Mouse (Mus musculus) embryonic facial prominence, embryonic 14.5 days (tissue): ENCODE measurements around the gene Ttc28. TPM values are rescaled to one million over a fixed set of nuclear protein-coding genes. Genes with fewer than 3 reads are reported as not detected.
A peak's percentile ranks its signal among the peaks of the same experiment; 100 is the strongest.

Experiments
- ATAC-seq: fragments of 200-750 bp; cut with Nextera tagmentation; 2 replicates; pipeline ENCODE4 v1.8.0; 2017; ENCODE audit warnings: low read depth, moderate number of reproducible peaks, moderate TSS enrichment
- DNase-seq: peaks from one replicate; pipeline ENCODE4 v3.0.0-alpha.2; 2015; ENCODE audit warnings: low spot score
- H3K27ac ChIP-seq: fragments of 300-500 bp; sonication (generic); replicated peaks from 2 replicates; pipeline ENCODE4 v1.5.1; 2014; ENCODE audit warnings: low read depth, mild to moderate bottlenecking, low read length, moderate library complexity
- H3K27me3 ChIP-seq: fragments of 300-500 bp; sonication (generic); replicated peaks from 2 replicates; pipeline ENCODE4 v1.6.1; 2014; ENCODE audit warnings: low read length; ENCODE audit not compliant: control insufficient read depth, insufficient read depth
- H3K36me3 ChIP-seq: fragments of 300-500 bp; sonication (generic); 2 replicates; pipeline ENCODE4 v1.6.1; 2014; ENCODE audit warnings: low read length, mixed read lengths; ENCODE audit not compliant: control insufficient read depth, insufficient read depth
- H3K4me1 ChIP-seq: fragments of 300-500 bp; sonication (generic); 2 replicates; pipeline ENCODE4 v1.6.1; 2014; ENCODE audit warnings: antibody characterized with exemption, low read length; ENCODE audit not compliant: control insufficient read depth, insufficient read depth
- H3K4me2 ChIP-seq: fragments of 300-500 bp; sonication (generic); 2 replicates; pipeline ENCODE4 v1.6.1; 2014; ENCODE audit warnings: low read depth, mild to moderate bottlenecking, low read length, moderate library complexity, mixed read lengths
- H3K4me3 ChIP-seq: fragments of 300-500 bp; sonication (generic); 2 replicates; pipeline ENCODE4 v1.5.1; 2014; ENCODE audit warnings: low read depth, mild to moderate bottlenecking, low read length
- H3K9ac ChIP-seq: fragments of 300-500 bp; sonication (generic); 2 replicates; pipeline ENCODE4 v1.6.1; 2014; ENCODE audit warnings: low read depth, mild to moderate bottlenecking, low read length, moderate library complexity, mixed read lengths
- H3K9me3 ChIP-seq: fragments of 300-500 bp; sonication (generic); 2 replicates; pipeline ENCODE4 v1.6.1; 2016; ENCODE audit warnings: low read length; ENCODE audit not compliant: control insufficient read depth
- WGBS: fragments of 180-500 bp; shearing (Covaris S2); extraction: QIAGEN DNeasy Blood & Tissue Kit; methylation state at CpG from one replicate; pipeline ENCODE4 v1.1.7; 2014; 5-methylcytosine and 5-hydroxymethylcytosine counted together
- polyA plus RNA-seq: library from polyadenylated mRNA; unstranded; fragments of >200 nt; fragmentation: Nextera tagmentation; extraction: Ambion mirVana; gene quantifications from 2 replicates; pipeline ENCODE4 v1.2.1, GENCODE M21; 2014

Ttc28 gene
- polyA plus RNA-seq, 1 experiment from 2014 or later, result 17.4 TPM

GRCm38 (mm10) chr5:111113694-111114375 is 234.2 kb downstream of the Ttc28 start:
- ATAC-seq (0 out of 2 replicates have a peak, but pooled peaks have one; percentile 13), DNase-seq (no peak)
- Histone ChIP-seq H3K9ac (no peak overlapping the region), H3K4me1 (peaks cover 20% of the 10 kb centered on the region), H3K27ac (no peak overlapping the region), H3K4me2 (no peak overlapping the region), H3K9me3 (no peaks in the 10 kb centered on the region), H3K27me3 (no peaks in the 10 kb centered on the region), H3K4me3 (no peak overlapping the region), H3K36me3 (no peaks in the 10 kb centered on the region)
- 67% methylated on average over 8 of the region's 8 CpGs for WGBS

GRCm38 (mm10) chr5:111114597-111114996 is 235.0 kb downstream of the Ttc28 start:
- no peak overlapping the region for H3K4me2 ChIP-seq
- no peaks in the 10 kb centered on the region for H3K27me3 ChIP-seq
- no peaks in the 10 kb centered on the region for H3K36me3 ChIP-seq
- H3K27ac ChIP-seq, result no peak overlapping the region
- peaks cover 20% of the 10 kb centered on the region for H3K4me1 ChIP-seq
- ATAC-seq, result no peak
- 72% methylated on average over 10 of the region's 10 CpGs for WGBS
- H3K9ac ChIP-seq, result no peak overlapping the region
- DNase-seq, result no peak
- H3K4me3 ChIP-seq, result no peak overlapping the region
- H3K9me3 ChIP-seq, result no peaks in the 10 kb centered on the region

GRCm38 (mm10) chr5:111115519-111116350 is 236.1 kb downstream of the Ttc28 start:
- WGBS, result 43% methylated on average over 15 of the region's 15 CpGs
- H3K4me3 ChIP-seq, result no peak overlapping the region
- H3K9ac ChIP-seq, result no peak overlapping the region
- H3K27ac ChIP-seq, result peak overlapping the region; percentile 8; the same call in 1 of the 2 replicates
- DNase-seq, result peak; percentile 50
- no peaks in the 10 kb centered on the region for H3K36me3 ChIP-seq
- H3K4me2 ChIP-seq, result no peak overlapping the region
- no peak; the same call in 1 of the 2 replicates for ATAC-seq
- no peaks in the 10 kb centered on the region for H3K9me3 ChIP-seq
- H3K4me1 ChIP-seq, result peaks cover 20% of the 10 kb centered on the region
- H3K27me3 ChIP-seq, result no peaks in the 10 kb centered on the region

DNA sequence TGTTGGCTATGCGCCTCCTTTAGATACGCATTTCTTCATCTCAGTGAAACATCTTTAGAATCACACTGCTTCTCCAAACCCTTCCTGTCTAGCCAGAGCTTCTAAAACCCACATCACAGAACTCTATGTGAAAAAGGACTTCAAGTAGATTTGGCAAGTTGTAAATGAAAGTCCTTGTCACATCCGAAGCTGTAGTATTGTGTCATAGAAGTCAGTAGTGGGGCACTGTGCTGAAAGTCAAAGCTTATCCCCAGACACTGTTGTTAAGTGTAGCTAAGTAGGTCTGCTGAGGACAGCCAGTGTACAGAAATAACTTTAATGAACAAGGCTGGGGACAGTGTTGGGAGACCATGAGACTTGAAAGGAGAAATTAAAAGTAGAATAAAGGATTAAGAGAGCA is 240.2 kb downstream of the Ttc28 start:
- Histone ChIP-seq H3K27ac (no peak overlapping the region), H3K4me1 (peaks cover 15% of the 10 kb centered on the region; the same call in 1 of the 2 replicates), H3K27me3 (no peaks in the 10 kb centered on the region), H3K9ac (no peak overlapping the region), H3K4me2 (no peak overlapping the region), H3K36me3 (no peaks in the 10 kb centered on the region), H3K9me3 (no peaks in the 10 kb centered on the region), H3K4me3 (no peak overlapping the region)
- ATAC-seq (no peak), DNase-seq (no peak)
- 82% methylated on average over 3 of the region's 3 CpGs for WGBS

- no peak overlapping the region for H3K4me2 ChIP-seq
- H3K27ac ChIP-seq, result no peak overlapping the region
- no peaks in the 10 kb centered on the region for H3K9me3 ChIP-seq
- no peaks in the 10 kb centered on the region for H3K36me3 ChIP-seq
- WGBS, result 74% methylated on average over 7 of the region's 7 CpGs
- no peaks in the 10 kb centered on the region for H3K27me3 ChIP-seq
- H3K4me3 ChIP-seq, result no peak overlapping the region
- peaks cover 12% of the 10 kb centered on the region; the same call in 1 of the 2 replicates for H3K4me1 ChIP-seq
- H3K9ac ChIP-seq, result no peak overlapping the region
- ATAC-seq (no peak), DNase-seq (no peak)
Observed at GRCm38 (mm10) chr5:111120298-111120697, 240.7 kb downstream of the Ttc28 start.

GRCm38 (mm10) chr5:111120705-111121420 is 241.3 kb downstream of the Ttc28 start:
- peak; percentile 18; the same call in 1 of the 2 replicates for ATAC-seq

DNA sequence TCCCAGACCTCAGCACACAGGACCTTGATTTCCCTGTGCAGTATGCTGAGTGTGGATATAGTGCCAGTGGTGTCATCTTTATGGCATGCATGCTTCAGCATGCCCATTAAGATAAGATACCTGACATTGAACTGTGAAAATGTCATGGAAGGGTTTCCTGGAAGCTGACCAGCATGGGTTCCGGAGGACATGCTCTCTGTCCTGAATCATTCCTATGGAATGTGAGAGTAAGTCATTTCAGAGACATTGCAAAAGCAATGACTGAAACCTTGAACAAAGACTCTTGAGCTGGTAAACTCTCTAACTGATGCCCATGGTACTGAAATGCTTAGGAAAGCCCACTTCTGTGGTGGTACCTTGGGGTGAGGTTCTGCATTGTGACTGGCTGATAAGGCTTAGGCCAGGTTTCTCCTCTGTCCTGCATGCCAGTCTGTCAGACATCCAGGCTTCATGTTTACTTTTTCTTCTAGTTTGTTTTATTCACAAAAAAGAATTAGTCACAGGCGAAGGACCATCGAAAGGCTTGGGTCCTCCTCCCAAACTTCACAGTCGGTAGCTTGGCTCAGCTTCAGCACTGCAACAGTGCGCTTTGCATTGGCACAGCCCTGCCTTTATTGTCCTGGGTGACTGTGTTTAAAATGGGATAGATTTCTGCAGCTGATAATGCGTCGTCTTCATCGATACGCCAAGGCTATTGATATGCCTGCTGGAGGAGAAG is 242.9 kb downstream of the Ttc28 start:
- Histone ChIP-seq H3K36me3 (no peaks in the 10 kb centered on the region), H3K4me3 (no peak overlapping the region), H3K27me3 (no peaks in the 10 kb centered on the region), H3K9ac (no peak overlapping the region), H3K4me1 (0 out of 2 replicates have a peak, but pooled peaks cover 4% of the 10 kb centered on the region), H3K9me3 (no peaks in the 10 kb centered on the region), H3K4me2 (no peak overlapping the region), H3K27ac (no peak overlapping the region)
- no peak for DNase-seq
- no peak for ATAC-seq
- 72% methylated on average over 9 of the region's 9 CpGs for WGBS

More at GRCm38 (mm10) chr5:111120705-111121420, 241.3 kb downstream of the Ttc28 start:
- H3K4me2 ChIP-seq, result no peak overlapping the region
- WGBS, result 48% methylated on average over 10 of the region's 10 CpGs
- peak; percentile 45 for DNase-seq
- no peaks in the 10 kb centered on the region for H3K9me3 ChIP-seq
- peaks cover 6% of the 10 kb centered on the region; the same call in 1 of the 2 replicates for H3K4me1 ChIP-seq
- no peaks in the 10 kb centered on the region for H3K36me3 ChIP-seq
- H3K9ac ChIP-seq, result no peak overlapping the region
- H3K27me3 ChIP-seq, result no peaks in the 10 kb centered on the region
- 0 out of 2 replicates have a peak overlapping the region, but pooled peaks have one; percentile 21 for H3K27ac ChIP-seq
- no peak overlapping the region for H3K4me3 ChIP-seq
